Mouse (Mus musculus): Measurements from ENCODE around the gene Kcnj10. TPM values are rescaled to one million over a fixed set of nuclear protein-coding genes. Genes with fewer than 3 reads are reported as not detected.
A peak's percentile ranks its signal among the peaks of the same experiment; 100 is the strongest.

The Kcnj10 gene
- polyA plus RNA-seq, 1 experiment: 7.3 TPM

DNA sequence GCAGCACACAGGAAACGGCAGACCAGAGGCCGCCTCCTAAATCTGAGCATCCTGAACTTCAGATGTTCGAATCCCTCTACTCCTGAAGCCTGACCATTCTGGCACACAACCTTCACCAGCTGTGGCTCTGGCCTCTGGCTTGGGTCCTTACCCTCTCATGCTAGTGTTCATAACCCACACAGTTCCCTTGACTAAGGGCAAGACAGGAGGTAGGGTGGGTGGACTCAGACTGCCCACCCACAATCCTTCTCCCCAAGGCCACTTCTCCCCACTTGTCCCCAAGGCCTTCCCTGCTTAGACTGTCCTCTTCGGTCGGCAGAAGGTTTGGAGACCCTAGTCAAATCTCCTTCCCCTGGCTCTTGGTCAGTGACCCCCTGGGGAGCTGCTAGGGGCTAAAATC, 8.5 kb downstream of the Kcnj10 start:
- H3K4me3 ChIP-seq (ENCODE audit: extremely low read depth, insufficient read depth, insufficient read length): no peak overlapping the region
- no peak overlapping the region for H3K27ac ChIP-seq (ENCODE audit: insufficient read depth, low read length)
- H3K4me1 ChIP-seq (ENCODE audit: control insufficient read depth, insufficient read depth, insufficient read length): no peaks in the 10 kb centered on the region
- TF ChIP-seq CTCF (IDR thresholded peaks at IDR 0.05; ENCODE audit: extremely low read depth, insufficient read depth, insufficient read length, insufficient replicate concordance) (no peak), POLR2A (IDR thresholded peaks at IDR 0.05; ENCODE audit: low read depth, low read length) (no peak)
- H3K27me3 ChIP-seq (ENCODE audit: control insufficient read depth, insufficient read depth, low read length): no peaks in the 10 kb centered on the region; the same call in 1 of the 2 replicates
- H3K36me3 ChIP-seq (ENCODE audit: control insufficient read depth, insufficient read depth, low read length): no peaks in the 10 kb centered on the region
- 88% methylated on average over 5 of the region's 5 CpGs for WGBS
- no peak for DNase-seq (ENCODE audit: low read depth in 1 of 2, low spot score in 2 of 2)

DNA sequence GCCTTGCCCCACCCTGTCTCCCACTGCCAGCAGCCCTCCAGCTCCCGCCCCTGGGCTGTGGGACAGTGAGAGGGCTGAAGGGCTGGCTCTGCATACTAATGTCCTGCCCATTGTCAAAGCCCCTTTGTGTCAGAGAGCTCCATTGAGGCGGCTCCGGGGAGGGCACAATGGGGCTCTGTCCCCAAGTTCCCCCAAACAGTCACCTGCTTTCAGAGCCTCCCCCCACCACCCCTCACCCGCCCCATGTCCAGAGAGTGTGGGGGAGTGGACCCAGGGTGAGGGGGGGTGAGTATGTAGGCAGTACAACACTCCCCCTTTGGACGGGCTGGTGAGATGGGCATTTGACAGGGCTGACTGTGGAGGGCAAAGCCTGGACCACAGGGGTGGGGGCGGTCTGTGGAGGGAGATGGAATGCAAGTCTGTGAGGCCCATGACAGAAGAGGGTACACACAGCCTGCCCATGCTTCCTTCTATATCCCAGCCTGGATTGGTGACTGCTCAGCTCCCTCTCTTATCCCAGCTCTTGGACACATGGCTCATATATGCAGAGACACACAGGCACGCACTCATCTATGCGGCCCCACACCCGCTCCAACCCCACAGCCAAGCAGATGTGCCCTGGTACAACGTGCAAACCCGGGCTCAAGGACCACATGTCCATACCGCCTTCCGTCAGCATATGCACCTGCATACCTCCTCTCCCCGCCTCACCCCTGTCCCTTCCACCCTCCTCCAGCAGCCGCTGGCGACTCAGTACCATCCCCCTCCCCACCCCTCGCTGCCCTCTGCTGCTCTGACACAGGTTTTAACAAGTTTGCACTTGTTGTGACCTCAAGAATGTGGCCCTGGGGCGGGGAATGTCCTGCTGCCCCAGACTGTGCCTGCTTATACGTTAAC, 9.2 kb downstream of the Kcnj10 start:
- DNase-seq (ENCODE audit: low read depth in 1 of 2, low spot score in 2 of 2): no peak

DNA sequence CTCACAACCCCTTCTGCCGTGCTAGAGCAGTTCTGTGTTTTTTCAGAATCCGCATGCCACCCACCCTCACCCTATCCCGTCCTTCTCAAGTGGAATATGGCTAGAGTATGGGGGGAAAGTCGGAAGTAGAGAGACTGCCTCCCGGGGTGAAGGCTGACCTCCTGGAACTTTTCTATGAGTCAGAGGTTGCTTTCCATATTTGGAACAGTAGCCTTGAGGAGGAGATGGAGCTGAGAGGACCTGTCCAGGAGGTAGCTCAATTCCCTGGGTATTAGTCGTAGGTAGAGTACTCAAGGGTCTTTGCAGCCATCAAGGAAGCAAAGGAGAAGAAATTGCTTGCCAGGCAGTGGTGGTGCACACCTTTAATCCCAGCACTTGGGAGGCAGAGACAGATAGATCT, 11.0 kb downstream of the Kcnj10 start:
- H3K36me3 ChIP-seq (ENCODE audit: control insufficient read depth, insufficient read depth, low read length): no peaks in the 10 kb centered on the region
- H3K27me3 ChIP-seq (ENCODE audit: control insufficient read depth, insufficient read depth, low read length): no peaks in the 10 kb centered on the region; the same call in 1 of the 2 replicates
- no peaks in the 10 kb centered on the region for H3K4me1 ChIP-seq (ENCODE audit: control insufficient read depth, insufficient read depth, insufficient read length)
- no peak overlapping the region for H3K4me3 ChIP-seq (ENCODE audit: extremely low read depth, insufficient read depth, insufficient read length)
- TF ChIP-seq CTCF (IDR thresholded peaks at IDR 0.05; ENCODE audit: extremely low read depth, insufficient read depth, insufficient read length, insufficient replicate concordance) (no peak), POLR2A (IDR thresholded peaks at IDR 0.05; ENCODE audit: low read depth, low read length) (no peak)
- 70% methylated on average over 6 of the region's 6 CpGs for WGBS
- H3K27ac ChIP-seq (ENCODE audit: insufficient read depth, low read length): no peak overlapping the region
- DNase-seq (ENCODE audit: low read depth in 1 of 2, low spot score in 2 of 2): no peak

More for the DNA sequence above, 9.2 kb downstream of the Kcnj10 start:
- Histone ChIP-seq H3K36me3 (ENCODE audit: control insufficient read depth, insufficient read depth, low read length) (no peaks in the 10 kb centered on the region), H3K27ac (ENCODE audit: insufficient read depth, low read length) (no peak overlapping the region), H3K4me1 (ENCODE audit: control insufficient read depth, insufficient read depth, insufficient read length) (no peaks in the 10 kb centered on the region), H3K4me3 (ENCODE audit: extremely low read depth, insufficient read depth, insufficient read length) (no peak overlapping the region), H3K27me3 (ENCODE audit: control insufficient read depth, insufficient read depth, low read length) (no peaks in the 10 kb centered on the region; the same call in 1 of the 2 replicates)
- 46% methylated on average over 19 of the region's 19 CpGs for WGBS
- TF ChIP-seq POLR2A (IDR thresholded peaks at IDR 0.05; ENCODE audit: low read depth, low read length) (no peak), CTCF (IDR thresholded peaks at IDR 0.05; ENCODE audit: extremely low read depth, insufficient read depth, insufficient read length, insufficient replicate concordance) (no peak)

DNA sequence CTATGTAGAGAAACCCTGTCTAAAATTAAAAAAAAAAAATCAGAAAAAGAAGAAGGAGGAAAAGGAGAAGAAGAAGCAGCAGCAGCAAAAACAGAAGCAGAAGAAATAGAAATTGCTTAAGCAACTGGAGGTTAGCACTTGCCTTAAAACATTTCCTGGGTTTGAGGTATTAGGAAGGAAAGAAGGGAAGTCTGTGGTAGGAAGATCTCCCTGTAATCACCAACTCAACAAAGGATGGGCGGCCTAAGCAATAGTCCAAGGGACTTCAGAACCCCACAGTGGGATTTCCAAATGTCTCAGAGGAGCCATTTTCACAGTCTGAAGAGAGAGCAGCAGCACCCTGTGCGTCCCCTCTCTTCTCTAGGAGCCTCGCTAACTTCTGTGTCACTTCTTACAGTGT, 11.4 kb downstream of the Kcnj10 start:
- Histone ChIP-seq H3K36me3 (ENCODE audit: control insufficient read depth, insufficient read depth, low read length) (no peaks in the 10 kb centered on the region), H3K27me3 (ENCODE audit: control insufficient read depth, insufficient read depth, low read length) (no peaks in the 10 kb centered on the region; the same call in 1 of the 2 replicates), H3K27ac (ENCODE audit: insufficient read depth, low read length) (no peak overlapping the region), H3K4me1 (ENCODE audit: control insufficient read depth, insufficient read depth, insufficient read length) (no peaks in the 10 kb centered on the region), H3K4me3 (ENCODE audit: extremely low read depth, insufficient read depth, insufficient read length) (no peak overlapping the region)
- no peak for DNase-seq (ENCODE audit: low read depth in 1 of 2, low spot score in 2 of 2)
- no peak for TF ChIP-seq CTCF (IDR thresholded peaks at IDR 0.05; ENCODE audit: extremely low read depth, insufficient read depth, insufficient read length, insufficient replicate concordance)
- TF ChIP-seq POLR2A (IDR thresholded peaks at IDR 0.05; ENCODE audit: low read depth, low read length): no peak
- 37% methylated on average over 3 of the region's 3 CpGs for WGBS

DNA sequence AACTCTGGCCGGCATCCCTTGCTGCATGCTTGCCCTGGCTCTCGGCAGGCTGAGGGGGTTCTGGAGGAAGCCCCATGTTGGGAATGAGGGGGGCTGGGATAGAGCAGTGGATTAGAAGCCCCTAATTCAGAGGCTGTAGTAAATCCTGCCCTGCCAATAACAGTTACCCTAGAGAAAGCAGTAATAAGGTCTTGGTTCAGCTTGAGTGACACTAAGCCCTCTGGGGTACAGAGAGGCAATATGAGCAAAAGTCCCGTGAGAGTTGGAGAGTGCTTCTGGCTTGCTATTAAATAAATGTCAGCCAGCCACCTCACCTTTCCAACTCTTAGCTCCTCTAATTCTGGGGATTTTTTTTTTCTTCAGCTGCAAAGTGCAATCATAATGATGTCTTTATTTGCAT, 14.3 kb downstream of the Kcnj10 start:
- WGBS: 66% methylated on average over 3 of the region's 3 CpGs
- Histone ChIP-seq H3K4me3 (ENCODE audit: extremely low read depth, insufficient read depth, insufficient read length) (no peak overlapping the region), H3K27me3 (ENCODE audit: control insufficient read depth, insufficient read depth, low read length) (no peaks in the 10 kb centered on the region; the same call in 1 of the 2 replicates), H3K36me3 (ENCODE audit: control insufficient read depth, insufficient read depth, low read length) (no peaks in the 10 kb centered on the region), H3K27ac (ENCODE audit: insufficient read depth, low read length) (no peak overlapping the region), H3K4me1 (ENCODE audit: control insufficient read depth, insufficient read depth, insufficient read length) (no peaks in the 10 kb centered on the region)
- DNase-seq (ENCODE audit: low read depth in 1 of 2, low spot score in 2 of 2): no peak
- TF ChIP-seq CTCF (IDR thresholded peaks at IDR 0.05; ENCODE audit: extremely low read depth, insufficient read depth, insufficient read length, insufficient replicate concordance) (no peak), POLR2A (IDR thresholded peaks at IDR 0.05; ENCODE audit: low read depth, low read length) (no peak)

DNA sequence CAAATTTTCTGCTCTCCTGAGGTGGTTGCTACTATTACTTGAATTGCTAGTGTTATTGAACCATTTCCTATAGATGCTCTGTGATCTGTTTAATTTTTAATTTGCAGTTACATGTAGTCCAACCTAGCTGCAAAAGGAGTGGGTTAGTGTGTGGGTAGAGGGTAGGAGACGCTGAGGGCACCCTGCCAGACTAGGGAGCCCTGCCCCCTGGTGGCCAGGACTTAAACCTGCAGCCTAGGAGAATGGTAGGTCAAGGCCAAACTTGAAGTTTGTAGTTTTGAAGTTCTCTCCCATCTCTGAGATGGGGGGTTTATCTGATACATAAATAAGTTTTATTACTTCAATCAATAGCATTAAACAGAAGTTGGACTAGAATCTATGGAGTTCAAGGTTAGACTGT, 16.5 kb downstream of the Kcnj10 start:
- Histone ChIP-seq H3K27me3 (ENCODE audit: control insufficient read depth, insufficient read depth, low read length) (no peaks in the 10 kb centered on the region; the same call in 1 of the 2 replicates), H3K27ac (ENCODE audit: insufficient read depth, low read length) (no peak overlapping the region), H3K4me1 (ENCODE audit: control insufficient read depth, insufficient read depth, insufficient read length) (no peaks in the 10 kb centered on the region), H3K4me3 (ENCODE audit: extremely low read depth, insufficient read depth, insufficient read length) (no peak overlapping the region), H3K36me3 (ENCODE audit: control insufficient read depth, insufficient read depth, low read length) (no peaks in the 10 kb centered on the region)
- DNase-seq (ENCODE audit: low read depth in 1 of 2, low spot score in 2 of 2): peak in 1 of 2 experiments; percentile 55
- 6% methylated on average over 1 of the region's 1 CpGs for WGBS
- TF ChIP-seq POLR2A (IDR thresholded peaks at IDR 0.05; ENCODE audit: low read depth, low read length): no peak
- TF ChIP-seq CTCF (IDR thresholded peaks at IDR 0.05; ENCODE audit: extremely low read depth, insufficient read depth, insufficient read length, insufficient replicate concordance): peak; percentile 90; the same call in 1 of the 2 replicates

DNA sequence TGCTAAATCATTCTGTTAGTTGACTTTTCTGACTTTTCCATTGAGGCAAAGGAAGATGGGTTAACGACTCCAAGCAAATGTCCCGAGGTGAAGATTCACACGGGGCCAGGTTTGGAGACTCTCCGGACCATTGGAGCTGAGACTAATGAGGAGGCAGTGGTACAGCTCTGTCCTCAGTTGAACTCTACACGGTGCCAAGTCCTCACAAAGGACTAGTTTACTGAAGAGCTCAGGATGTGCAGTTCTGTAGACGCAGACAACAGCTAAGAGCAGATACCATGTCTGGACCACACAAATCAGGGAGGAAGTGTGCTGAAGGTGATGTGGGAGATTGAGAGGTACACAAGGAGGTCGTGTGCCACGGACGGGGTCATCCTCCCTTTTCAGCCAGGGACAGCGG, 17.3 kb downstream of the Kcnj10 start:
- Histone ChIP-seq H3K4me1 (ENCODE audit: control insufficient read depth, insufficient read depth, insufficient read length) (no peaks in the 10 kb centered on the region), H3K27me3 (ENCODE audit: control insufficient read depth, insufficient read depth, low read length) (no peaks in the 10 kb centered on the region; the same call in 1 of the 2 replicates), H3K27ac (ENCODE audit: insufficient read depth, low read length) (no peak overlapping the region), H3K36me3 (ENCODE audit: control insufficient read depth, insufficient read depth, low read length) (no peaks in the 10 kb centered on the region), H3K4me3 (ENCODE audit: extremely low read depth, insufficient read depth, insufficient read length) (no peak overlapping the region)
- no peak for DNase-seq (ENCODE audit: low read depth in 1 of 2, low spot score in 2 of 2)
- 80% methylated on average over 10 of the region's 10 CpGs for WGBS
- TF ChIP-seq POLR2A (IDR thresholded peaks at IDR 0.05; ENCODE audit: low read depth, low read length) (no peak), CTCF (IDR thresholded peaks at IDR 0.05; ENCODE audit: extremely low read depth, insufficient read depth, insufficient read length, insufficient replicate concordance) (no peak)

Data from spleen, adult 2 months (tissue).